Mouse (Mus musculus): ENCODE measurements around the gene Sgcd. TPM values are rescaled to one million over a fixed set of nuclear protein-coding genes. Genes with fewer than 3 reads are reported as not detected.

The Sgcd gene
- polyA plus RNA-seq, 1 experiment: 6.1 TPM

DNA sequence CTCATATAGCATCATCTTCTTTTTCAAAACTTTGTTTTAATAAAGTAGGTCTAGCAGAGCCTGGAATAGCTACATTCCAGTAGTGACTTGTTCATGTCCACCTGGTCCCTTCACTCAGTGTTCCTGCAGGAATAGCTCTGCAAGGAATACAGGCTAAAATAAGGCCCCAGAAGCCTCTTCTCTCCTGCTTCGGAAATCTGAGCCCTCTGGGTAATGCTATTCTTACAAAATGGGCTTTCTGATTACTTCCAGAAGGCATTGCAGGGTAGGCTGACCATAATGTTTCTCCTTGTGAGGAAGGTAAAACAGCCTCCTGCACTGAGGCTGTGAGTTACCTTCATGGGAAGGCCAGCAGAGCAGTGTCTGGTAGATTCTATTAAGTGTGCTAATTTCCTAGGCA, 611.9 kb downstream of the Sgcd start:
- TF ChIP-seq POLR2A (IDR thresholded peaks at IDR 0.05; ENCODE audit: borderline replicate concordance, extremely low read depth, insufficient read depth, insufficient read length, poor library complexity, severe bottlenecking) (no peak), CTCF (IDR thresholded peaks at IDR 0.05; ENCODE audit: borderline replicate concordance, extremely low read depth, insufficient read depth, insufficient read length) (no peak)
- DNase-seq (ENCODE audit: low read depth): no peak

DNA sequence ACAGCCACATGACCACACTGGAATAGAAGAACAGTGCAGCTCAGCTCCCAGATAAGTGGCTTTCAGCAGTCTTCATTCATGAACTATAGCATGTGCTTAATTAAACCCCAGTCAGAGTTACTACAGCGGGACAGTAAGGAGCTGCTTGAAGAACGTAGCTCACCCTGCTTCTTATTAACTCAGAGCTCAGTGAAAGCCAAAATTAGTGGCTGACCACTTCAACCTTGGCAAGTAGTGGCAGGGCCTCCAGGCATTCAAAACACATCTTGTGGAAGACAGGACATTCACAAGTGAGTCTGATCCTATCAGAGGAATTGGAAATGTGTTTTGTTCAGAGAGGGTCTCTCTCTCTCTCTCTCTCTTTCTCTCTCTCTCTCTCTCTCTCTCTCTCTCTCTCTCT, 617.2 kb downstream of the Sgcd start:
- DNase-seq (ENCODE audit: low read depth): no peak
- TF ChIP-seq CTCF (IDR thresholded peaks at IDR 0.05; ENCODE audit: borderline replicate concordance, extremely low read depth, insufficient read depth, insufficient read length) (no peak), POLR2A (IDR thresholded peaks at IDR 0.05; ENCODE audit: borderline replicate concordance, extremely low read depth, insufficient read depth, insufficient read length, poor library complexity, severe bottlenecking) (no peak)

DNA sequence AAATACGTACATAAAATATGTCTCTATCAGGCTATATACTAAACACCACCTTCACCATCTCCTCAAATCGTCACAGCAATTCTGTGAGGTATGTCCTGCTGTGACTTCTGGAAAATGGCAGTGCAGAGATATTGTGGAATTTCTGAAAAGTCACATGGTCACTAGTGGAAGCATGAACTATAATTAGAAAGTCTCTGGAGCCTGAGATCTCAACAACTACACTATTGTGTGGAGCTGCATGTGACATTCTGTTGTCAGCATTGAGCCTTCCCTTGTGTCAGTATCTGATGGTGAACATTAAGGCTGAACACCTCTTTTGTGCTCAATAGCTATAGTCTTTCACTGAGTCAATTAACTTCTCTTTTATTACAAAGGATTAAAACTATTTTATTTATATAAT, 637.2 kb downstream of the Sgcd start:
- TF ChIP-seq POLR2A (IDR thresholded peaks at IDR 0.05; ENCODE audit: borderline replicate concordance, extremely low read depth, insufficient read depth, insufficient read length, poor library complexity, severe bottlenecking): no peak
- no peak for TF ChIP-seq CTCF (IDR thresholded peaks at IDR 0.05; ENCODE audit: borderline replicate concordance, extremely low read depth, insufficient read depth, insufficient read length)

DNA sequence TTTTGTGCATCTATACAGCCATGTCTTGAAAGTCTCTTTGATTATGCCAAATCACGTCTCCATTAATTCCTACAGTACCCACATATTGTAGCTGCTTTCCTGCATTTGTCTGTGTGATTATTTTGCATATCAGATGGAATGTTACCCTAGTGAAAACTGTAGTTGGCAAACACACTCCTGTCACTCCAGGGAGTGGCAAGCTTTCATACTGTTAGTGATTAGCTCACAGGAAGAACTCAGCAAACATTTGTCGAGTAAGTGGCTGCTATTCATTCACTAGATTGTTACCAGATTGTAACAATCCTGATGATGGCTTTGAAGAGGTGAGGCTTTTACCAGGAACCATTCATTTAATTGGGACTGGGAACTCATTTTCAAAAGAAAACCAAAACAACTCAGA, 645.3 kb downstream of the Sgcd start:
- no peak for TF ChIP-seq CTCF (IDR thresholded peaks at IDR 0.05; ENCODE audit: borderline replicate concordance, extremely low read depth, insufficient read depth, insufficient read length)
- no peak for TF ChIP-seq POLR2A (IDR thresholded peaks at IDR 0.05; ENCODE audit: borderline replicate concordance, extremely low read depth, insufficient read depth, insufficient read length, poor library complexity, severe bottlenecking)
- peak; percentile 91 for DNase-seq (ENCODE audit: low read depth)

More for the DNA sequence above, 637.2 kb downstream of the Sgcd start:
- DNase-seq (ENCODE audit: low read depth): no peak

DNA sequence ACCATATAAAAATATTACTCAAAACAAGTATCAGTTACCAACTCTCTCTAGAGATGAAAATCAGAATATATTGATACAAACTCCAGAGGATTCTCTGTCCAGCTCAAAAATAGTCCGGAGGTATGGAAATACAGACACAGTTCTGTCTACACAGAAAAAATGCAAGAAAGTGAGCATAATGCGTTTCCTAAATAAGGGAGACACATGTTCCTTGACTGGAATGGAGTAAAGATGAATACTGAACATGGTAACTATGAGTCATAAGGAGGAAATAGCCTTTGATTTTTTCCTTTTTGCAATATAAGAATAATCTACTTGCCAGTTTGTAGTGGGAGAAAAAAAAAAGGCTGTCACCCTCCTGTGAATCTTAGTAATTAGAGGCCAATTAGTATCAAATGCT, 655.1 kb downstream of the Sgcd start:
- no peak for TF ChIP-seq CTCF (IDR thresholded peaks at IDR 0.05; ENCODE audit: borderline replicate concordance, extremely low read depth, insufficient read depth, insufficient read length)
- TF ChIP-seq POLR2A (IDR thresholded peaks at IDR 0.05; ENCODE audit: borderline replicate concordance, extremely low read depth, insufficient read depth, insufficient read length, poor library complexity, severe bottlenecking): no peak
- DNase-seq (ENCODE audit: low read depth): no peak

DNA sequence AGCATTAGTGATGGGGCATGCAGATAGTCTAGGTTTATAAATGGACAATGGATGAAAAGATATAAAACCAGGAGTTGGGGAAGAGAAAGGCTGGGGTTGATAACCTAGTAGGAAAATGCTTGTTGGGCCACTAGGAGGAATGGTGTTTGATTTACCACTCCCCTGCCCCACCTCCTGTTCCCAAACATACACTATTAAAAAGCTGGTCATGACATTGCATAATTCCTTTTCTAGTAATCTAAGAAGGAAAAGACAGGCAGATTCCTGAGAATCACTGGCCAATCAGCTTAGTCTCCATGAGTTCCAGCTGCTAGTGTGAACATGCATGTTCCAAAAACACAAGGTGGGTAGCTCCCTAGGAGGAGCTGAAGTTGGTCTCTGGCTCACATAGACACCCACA, 683.2 kb downstream of the Sgcd start:
- TF ChIP-seq POLR2A (IDR thresholded peaks at IDR 0.05; ENCODE audit: borderline replicate concordance, extremely low read depth, insufficient read depth, insufficient read length, poor library complexity, severe bottlenecking) (no peak), CTCF (IDR thresholded peaks at IDR 0.05; ENCODE audit: borderline replicate concordance, extremely low read depth, insufficient read depth, insufficient read length) (no peak)
- DNase-seq (ENCODE audit: low read depth): no peak

DNA sequence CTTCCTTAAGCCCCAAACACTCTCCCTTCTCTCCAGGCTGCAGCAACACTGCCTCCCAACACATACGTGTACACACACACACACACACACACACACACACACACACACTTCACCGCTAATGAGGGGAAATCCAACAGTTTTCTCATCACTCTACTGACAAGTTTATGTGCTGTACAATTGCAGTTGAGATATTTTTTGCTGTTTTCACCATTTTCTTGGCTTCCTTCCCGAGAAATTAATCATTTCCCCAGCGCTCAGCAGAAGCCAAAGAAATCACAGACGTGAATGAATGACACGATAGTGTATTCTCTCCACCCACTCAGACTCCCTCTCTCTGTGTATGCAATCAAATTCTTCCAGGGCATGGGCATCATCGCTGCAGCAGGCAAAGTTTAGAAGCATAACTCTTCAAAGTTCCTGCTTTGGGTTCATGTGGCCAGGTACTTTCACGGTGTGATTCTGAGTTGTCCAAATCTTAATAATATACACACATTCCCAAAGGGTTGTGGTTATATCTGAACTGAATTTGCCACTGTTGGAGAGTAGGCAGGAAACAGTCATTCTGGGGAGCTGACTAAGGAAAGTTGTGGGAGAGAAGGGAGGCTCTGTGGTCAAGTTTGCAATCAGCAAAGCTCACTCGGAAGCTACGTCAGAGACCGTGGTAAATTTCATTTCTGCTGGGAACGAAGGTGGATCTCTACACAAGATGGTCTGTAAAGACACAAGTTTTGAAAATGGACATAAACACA, 683.9 kb downstream of the Sgcd start:
- peak; percentile 77 for DNase-seq (ENCODE audit: low read depth)
- no peak for TF ChIP-seq POLR2A (IDR thresholded peaks at IDR 0.05; ENCODE audit: borderline replicate concordance, extremely low read depth, insufficient read depth, insufficient read length, poor library complexity, severe bottlenecking)
- no peak for TF ChIP-seq CTCF (IDR thresholded peaks at IDR 0.05; ENCODE audit: borderline replicate concordance, extremely low read depth, insufficient read depth, insufficient read length)

DNA sequence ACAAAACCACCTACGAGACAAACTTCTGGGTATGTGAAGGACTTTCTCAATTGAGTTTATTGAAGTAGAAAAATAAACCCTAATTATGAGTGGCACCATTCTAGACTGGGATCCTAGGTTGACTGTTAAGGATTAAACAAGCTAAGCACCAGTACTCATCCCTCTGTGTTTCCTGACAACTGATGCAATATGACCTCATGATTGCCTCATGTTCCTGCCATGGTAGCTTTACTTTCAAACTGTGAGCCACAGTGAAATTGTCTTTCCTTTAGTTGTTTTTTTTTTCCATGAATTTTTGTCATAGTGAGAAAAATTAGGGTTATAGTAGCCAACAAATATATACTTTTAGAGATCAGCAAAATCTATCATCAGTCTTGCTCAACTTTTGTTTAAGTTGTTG, 689.0 kb downstream of the Sgcd start:
- no peak for TF ChIP-seq CTCF (IDR thresholded peaks at IDR 0.05; ENCODE audit: borderline replicate concordance, extremely low read depth, insufficient read depth, insufficient read length)
- no peak for TF ChIP-seq POLR2A (IDR thresholded peaks at IDR 0.05; ENCODE audit: borderline replicate concordance, extremely low read depth, insufficient read depth, insufficient read length, poor library complexity, severe bottlenecking)
- DNase-seq (ENCODE audit: low read depth): no peak

DNA sequence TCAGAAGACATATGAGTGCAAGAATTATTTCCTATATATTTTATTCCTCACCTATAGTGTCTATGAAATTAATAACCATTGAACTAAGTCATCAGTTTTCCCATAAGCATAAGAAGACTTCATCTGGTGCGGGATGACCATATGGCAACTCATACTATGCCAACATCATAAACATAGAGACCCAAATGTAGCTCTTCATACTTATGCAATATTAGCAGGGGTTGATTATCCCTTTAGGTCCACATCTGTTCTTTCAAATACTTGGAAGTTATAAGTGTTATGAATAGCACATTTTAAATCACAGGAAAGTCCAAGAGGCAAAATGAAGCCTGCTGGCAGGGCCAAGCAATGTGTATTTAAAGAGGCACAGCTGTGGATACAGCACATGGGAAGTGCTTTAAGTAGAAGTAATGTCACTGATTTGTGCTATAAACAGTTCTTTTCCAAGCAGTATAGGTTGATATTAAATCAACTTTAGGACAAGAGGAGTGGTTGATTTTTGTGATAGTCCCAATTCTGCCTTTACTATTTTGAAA, 690.9 kb downstream of the Sgcd start:
- TF ChIP-seq POLR2A (IDR thresholded peaks at IDR 0.05; ENCODE audit: borderline replicate concordance, extremely low read depth, insufficient read depth, insufficient read length, poor library complexity, severe bottlenecking) (no peak), CTCF (IDR thresholded peaks at IDR 0.05; ENCODE audit: borderline replicate concordance, extremely low read depth, insufficient read depth, insufficient read length) (no peak)
- no peak for DNase-seq (ENCODE audit: low read depth)

DNA sequence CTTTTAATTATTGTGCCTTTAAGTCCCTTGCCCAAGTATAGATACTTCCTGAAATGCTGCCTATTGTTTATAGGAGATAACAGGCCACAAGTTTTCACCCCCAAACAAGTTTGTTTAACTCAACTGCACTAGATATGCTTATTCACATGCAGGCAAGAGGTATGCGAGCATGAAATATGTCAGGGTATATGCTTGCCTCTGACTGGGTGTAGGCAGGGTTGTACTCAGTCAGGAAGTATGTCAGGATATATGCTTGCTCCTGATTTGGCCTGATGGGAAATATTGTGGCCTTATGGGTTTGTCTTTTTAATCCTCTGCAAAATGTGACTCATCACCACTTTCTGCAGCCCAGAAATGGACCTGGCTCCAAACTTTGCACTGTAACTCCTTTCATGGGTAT, 694.0 kb downstream of the Sgcd start:
- TF ChIP-seq CTCF (IDR thresholded peaks at IDR 0.05; ENCODE audit: borderline replicate concordance, extremely low read depth, insufficient read depth, insufficient read length) (no peak), POLR2A (IDR thresholded peaks at IDR 0.05; ENCODE audit: borderline replicate concordance, extremely low read depth, insufficient read depth, insufficient read length, poor library complexity, severe bottlenecking) (no peak)
- no peak for DNase-seq (ENCODE audit: low read depth)

DNA sequence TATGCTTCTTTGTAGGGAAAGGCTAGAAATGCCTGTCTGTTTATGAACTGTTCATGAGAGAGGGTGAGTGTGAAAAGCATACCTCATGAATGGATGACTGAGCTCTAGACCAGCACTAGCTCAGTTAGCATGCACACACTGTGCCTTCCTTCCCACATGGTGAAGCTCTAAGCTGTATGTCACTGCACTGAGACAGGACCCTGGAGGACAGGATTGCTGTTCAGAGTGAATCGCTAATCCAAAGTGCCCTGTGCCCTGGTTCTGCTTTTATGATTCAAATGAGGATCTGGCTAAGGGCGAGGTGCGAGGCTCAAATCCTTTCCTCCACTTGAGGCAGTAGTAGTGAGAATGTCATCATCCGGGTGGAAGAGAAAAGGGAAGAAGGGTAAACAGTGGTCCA, 712.2 kb downstream of the Sgcd start:
- TF ChIP-seq CTCF (IDR thresholded peaks at IDR 0.05; ENCODE audit: borderline replicate concordance, extremely low read depth, insufficient read depth, insufficient read length) (no peak), POLR2A (IDR thresholded peaks at IDR 0.05; ENCODE audit: borderline replicate concordance, extremely low read depth, insufficient read depth, insufficient read length, poor library complexity, severe bottlenecking) (no peak)
- DNase-seq (ENCODE audit: low read depth): peak; percentile 25

DNA sequence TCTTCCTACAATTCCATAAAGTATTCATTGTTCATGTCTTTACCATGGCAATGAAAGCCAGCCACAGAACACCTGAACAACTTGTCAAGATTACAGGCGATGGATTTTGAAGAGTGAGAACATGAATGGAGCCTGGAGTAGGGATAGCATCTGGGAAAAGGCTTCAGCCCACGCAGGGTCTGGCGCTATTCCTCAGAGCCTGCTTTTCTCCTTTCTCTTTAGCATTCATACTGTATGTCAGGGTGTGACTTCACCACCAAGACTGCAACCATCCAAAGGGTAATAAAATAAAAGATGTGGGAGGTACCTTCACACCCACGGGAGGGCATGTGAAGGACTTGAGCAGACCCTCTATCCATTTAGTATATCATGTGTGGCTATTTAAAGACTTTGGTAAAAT, 720.2 kb downstream of the Sgcd start:
- no peak for DNase-seq (ENCODE audit: low read depth)
- TF ChIP-seq POLR2A (IDR thresholded peaks at IDR 0.05; ENCODE audit: borderline replicate concordance, extremely low read depth, insufficient read depth, insufficient read length, poor library complexity, severe bottlenecking) (no peak), CTCF (IDR thresholded peaks at IDR 0.05; ENCODE audit: borderline replicate concordance, extremely low read depth, insufficient read depth, insufficient read length) (no peak)
